Mouse (Mus musculus): ENCODE measurements at regions not wholly inside any gene's neighbourhood (a gene's known extent, or its start where the extent isn't known, plus 50 kb on each side); places are given as distances from the start of the nearest gene placed in this dataset.

GRCm38 (mm10) chr6:39259129-39259528, 52.5 kb upstream of the Kdm7a start:
- TF ChIP-seq CTCF (IDR thresholded peaks at IDR 0.05; ENCODE audit: extremely low read depth, insufficient read depth, low read length): no peak
- TF ChIP-seq POLR2A (IDR thresholded peaks at IDR 0.05; ENCODE audit: extremely low read depth, insufficient read depth, low read length): no peak

Measured in cortical plate, adult 2 months (tissue).